Mouse (Mus musculus) heart, postnatal 0 days (tissue): ENCODE measurements around the gene Gm20481. TPM values are rescaled to one million over a fixed set of nuclear protein-coding genes. Genes with fewer than 3 reads are reported as not detected.
"Not testable (repeated sequence)": the region's sequence is repeated elsewhere in the genome, so short reads cannot be mapped to it uniquely, and the experiment has no call there.

Source experiments
- ATAC-seq: fragments of 200-750 bp; cut with Nextera tagmentation; 2 replicates; pipeline ENCODE4 v1.8.0; 2017; ENCODE audit warnings: low read depth, moderate number of reproducible peaks, moderate library complexity; ENCODE audit not compliant: insufficient read depth
- DNase-seq: peaks from one replicate; pipeline ENCODE4 v3.0.0-alpha.2; 2016; ENCODE audit warnings: low spot score
- H3K27ac ChIP-seq: fragments of 300-500 bp; sonication (generic); 2 replicates; pipeline ENCODE4 v1.5.1; 2014; ENCODE audit warnings: low read depth, mild to moderate bottlenecking
- H3K27me3 ChIP-seq: fragments of 300-500 bp; sonication (generic); 2 replicates; pipeline ENCODE4 v1.6.1; 2014; ENCODE audit warnings: low read length, mixed read lengths; ENCODE audit not compliant: control insufficient read depth, insufficient read depth
- H3K36me3 ChIP-seq: fragments of 300-500 bp; sonication (generic); replicated peaks from 2 replicates; pipeline ENCODE4 v1.6.1; 2014; ENCODE audit warnings: low read length, mixed read lengths; ENCODE audit not compliant: control insufficient read depth, insufficient read depth
- H3K4me1 ChIP-seq: fragments of 300-500 bp; sonication (generic); 2 replicates; pipeline ENCODE4 v1.6.1; 2014; ENCODE audit warnings: antibody characterized with exemption; ENCODE audit not compliant: control insufficient read depth, insufficient read depth
- H3K4me2 ChIP-seq: fragments of 300-500 bp; sonication (generic); 2 replicates; pipeline ENCODE4 v1.6.1; 2014; ENCODE audit warnings: low read depth, mild to moderate bottlenecking, low read length, moderate library complexity
- H3K4me3 ChIP-seq: fragments of 300-500 bp; sonication (generic); 2 replicates; pipeline ENCODE4 v1.5.1; 2014; ENCODE audit warnings: low read depth, low read length
- H3K9ac ChIP-seq: fragments of 300-500 bp; sonication (generic); replicated peaks from 2 replicates; pipeline ENCODE4 v1.6.1; 2014; ENCODE audit warnings: low read depth, low read length, mixed read lengths
- H3K9me3 ChIP-seq: fragments of 300-500 bp; sonication (generic); replicated peaks from 2 replicates; pipeline ENCODE4 v1.6.1; 2016; ENCODE audit warnings: low read length; ENCODE audit not compliant: control insufficient read depth
- CTCF ChIP-seq: IDR thresholded peaks from 2 replicates; pipeline ENCODE4 v1.5.1; 2016; ENCODE audit warnings: antibody characterized with exemption, control low read depth, low read depth
- EP300 ChIP-seq: IDR thresholded peaks from 2 replicates; pipeline ENCODE4 v1.6.1; 2016; ENCODE audit warnings: antibody characterized with exemption, low read depth
- WGBS: fragments of 180-500 bp; shearing (Covaris S2); extraction: QIAGEN DNeasy Blood & Tissue Kit; methylation state at CpG from one replicate; pipeline ENCODE4 v1.1.7; 2014; 5-methylcytosine and 5-hydroxymethylcytosine counted together
- polyA plus RNA-seq: library from polyadenylated mRNA; unstranded; fragments of >200 nt; fragmentation: Nextera tagmentation; extraction: Ambion mirVana; gene quantifications from 2 replicates; pipeline ENCODE4 v1.2.1, GENCODE M21; 2015
- total RNA-seq: library from RNA; depleted of rRNA; stranded (reverse); fragments of >200 nt; gene quantifications from 2 replicates; pipeline ENCODE4 v1.2.3, GENCODE M21; 2014; ENCODE audit warnings: low replicate concordance

Gm20481 gene
- total and polyA plus RNA-seq, 2 experiments from 2014 or later, result not detected

DNA sequence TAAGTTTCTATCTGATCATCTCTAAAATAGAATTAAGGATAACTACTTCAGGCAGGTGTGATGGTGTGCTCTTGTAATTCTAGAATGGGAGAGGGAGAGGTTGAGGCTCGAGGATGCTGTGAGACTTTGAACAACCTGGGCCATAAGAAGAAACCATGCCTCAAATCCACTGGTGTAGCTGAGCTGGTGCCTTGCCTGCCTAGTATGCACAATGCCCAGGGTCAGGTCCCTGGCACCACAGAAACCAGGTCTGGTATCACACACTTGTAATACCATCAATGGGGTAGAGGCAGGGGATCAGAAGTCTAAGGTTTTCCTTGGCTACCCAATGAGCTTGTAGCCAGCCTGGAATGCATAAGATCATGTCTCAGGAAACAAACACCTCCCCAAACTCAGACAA, 6.9 kb upstream of the Gm20481 start:
- no peak for DNase-seq
- 75% methylated on average over 1 of the region's 1 CpGs for WGBS
- H3K36me3 ChIP-seq, result no peaks in the 10 kb centered on the region
- no peak overlapping the region for H3K4me3 ChIP-seq
- H3K9ac ChIP-seq, result no peak overlapping the region
- H3K4me2 ChIP-seq, result no peak overlapping the region
- H3K27ac ChIP-seq, result no peak overlapping the region
- no peak for ATAC-seq
- H3K27me3 ChIP-seq, result peaks cover 5% of the 10 kb centered on the region
- peaks cover 8% of the 10 kb centered on the region; the same call in 1 of the 2 replicates for H3K4me1 ChIP-seq
- TF ChIP-seq EP300 (no peak), CTCF (no peak)
- no peaks in the 10 kb centered on the region for H3K9me3 ChIP-seq

- DNase-seq (no peak), ATAC-seq (no peak)
- 35% methylated on average over 1 of the region's 1 CpGs for WGBS
- Histone ChIP-seq H3K36me3 (no peaks in the 10 kb centered on the region), H3K4me3 (no peak overlapping the region), H3K9ac (no peak overlapping the region), H3K4me2 (no peak overlapping the region), H3K9me3 (no peaks in the 10 kb centered on the region), H3K27ac (peak overlapping the region; percentile 44), H3K27me3 (peaks cover 20% of the 10 kb centered on the region), H3K4me1 (peaks cover 8% of the 10 kb centered on the region; the same call in 1 of the 2 replicates)
- TF ChIP-seq CTCF (no peak), EP300 (no peak)
Observed at GRCm38 (mm10) chr17:34964640-34965049, 5.1 kb upstream of the Gm20481 start.

DNA sequence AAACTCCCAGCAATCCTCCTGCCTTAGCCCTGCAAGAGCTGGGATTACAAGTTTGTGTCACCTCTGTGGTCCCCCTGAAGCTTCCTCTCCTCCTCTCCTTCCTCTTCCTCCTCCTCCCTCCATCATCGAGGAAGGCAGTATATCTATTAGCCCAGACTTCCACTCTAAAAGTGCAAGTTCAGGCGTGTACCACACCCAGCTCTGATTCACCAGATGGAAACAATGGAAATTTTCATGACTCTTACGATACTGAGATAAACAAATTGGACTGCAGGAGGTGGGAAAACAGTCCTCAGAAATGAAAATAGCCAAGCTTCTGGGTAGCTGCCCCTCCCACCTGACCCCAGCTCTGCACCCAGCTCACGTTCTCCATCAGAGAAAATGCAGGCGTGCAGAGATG, 4.1 kb upstream of the Gm20481 start:
- Histone ChIP-seq H3K9me3 (no peaks in the 10 kb centered on the region), H3K4me3 (no peak overlapping the region), H3K4me2 (no peak overlapping the region), H3K36me3 (no peaks in the 10 kb centered on the region), H3K9ac (no peak overlapping the region), H3K4me1 (no peaks in the 10 kb centered on the region), H3K27me3 (peaks cover 23% of the 10 kb centered on the region), H3K27ac (0 out of 2 replicates have a peak overlapping the region, but pooled peaks have one; percentile 44)
- DNase-seq (no peak), ATAC-seq (no peak)
- 49% methylated on average over 5 of the region's 5 CpGs for WGBS
- TF ChIP-seq EP300 (no peak), CTCF (no peak)

GRCm38 (mm10) chr17:34970850-34971249, 1.1 kb downstream of the Gm20481 start:
- not testable (repeated sequence) for ATAC-seq, H3K4me1 ChIP-seq, DNase-seq, H3K36me3 ChIP-seq, H3K9ac ChIP-seq, H3K4me2 ChIP-seq, H3K27ac ChIP-seq, H3K9me3 ChIP-seq, H3K4me3 ChIP-seq
- peaks cover 23% of the 10 kb centered on the region for H3K27me3 ChIP-seq
- WGBS, result 36% methylated on average over 4 of the region's 37 CpGs

DNA sequence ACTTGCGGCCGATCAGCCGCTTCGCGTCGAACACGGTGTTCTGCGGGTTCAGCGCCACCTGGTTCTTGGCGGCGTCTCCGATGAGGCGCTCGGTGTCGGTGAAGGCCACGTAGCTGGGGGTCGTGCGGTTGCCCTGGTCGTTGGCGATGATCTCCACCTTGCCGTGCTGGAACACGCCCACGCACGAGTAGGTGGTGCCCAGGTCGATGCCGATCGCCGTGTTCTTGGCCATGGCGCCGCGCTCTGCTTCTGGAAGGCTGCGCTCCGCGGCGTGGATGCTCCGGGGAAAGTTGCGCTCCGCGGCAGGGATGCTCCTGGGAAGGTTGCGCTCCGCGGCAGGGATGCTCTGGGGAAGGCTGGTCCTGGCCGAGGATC, 2.0 kb downstream of the Gm20481 start:
- Histone ChIP-seq H3K27me3 (peaks cover 23% of the 10 kb centered on the region), H3K4me3 (peak overlapping the region; percentile 44), H3K4me2 (peak overlapping the region; percentile 60)
- not testable (repeated sequence) for H3K27ac ChIP-seq, H3K9me3 ChIP-seq, H3K9ac ChIP-seq, H3K4me1 ChIP-seq, DNase-seq, H3K36me3 ChIP-seq
- 4% methylated on average over 19 of the region's 43 CpGs for WGBS
- peak; percentile 1; the same call in 1 of the 2 replicates for ATAC-seq

DNA sequence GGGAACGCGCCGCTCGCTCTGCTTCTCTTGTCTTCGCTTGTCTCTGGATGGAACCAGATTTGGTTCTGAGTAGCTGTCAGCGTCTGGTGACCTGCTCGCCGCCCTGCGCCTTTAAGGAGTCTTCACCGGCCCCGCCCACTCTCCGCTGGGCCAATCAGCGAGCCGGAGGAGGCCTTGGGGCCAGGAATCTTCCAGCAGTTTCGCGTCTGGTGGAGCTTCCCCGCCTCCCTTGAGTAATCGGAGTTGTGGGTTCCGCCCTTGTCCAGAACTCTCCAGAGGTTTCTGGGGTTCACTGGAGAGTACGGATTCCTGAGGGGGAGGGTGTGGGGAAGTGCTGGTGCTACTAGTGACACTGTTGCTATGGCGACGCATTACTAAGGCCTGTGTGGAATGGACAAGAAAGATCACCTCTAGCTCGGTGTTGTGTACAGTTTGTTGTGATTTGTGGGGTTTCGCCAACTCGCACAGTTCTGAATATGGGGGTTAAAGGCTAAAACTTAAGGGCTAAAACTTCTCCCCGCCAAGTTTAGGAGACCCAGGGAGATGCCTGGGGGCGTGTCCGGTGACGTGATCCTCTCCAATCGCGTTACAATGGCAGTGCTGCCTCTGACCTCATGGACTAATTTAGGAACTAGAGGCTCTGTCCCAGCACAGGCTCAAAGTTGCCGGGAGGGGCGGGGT, 2.5 kb downstream of the Gm20481 start, which contains the start of the genes Hspa1a and Hspa1l:
Hspa1a (minus strand) TSS at position 88 of the 681 bp plus-strand sequence.
Hspa1l (plus strand) TSS at position 635 of the 681 bp plus-strand sequence.
- peak within 1 kb of the TSS; percentile 69 for H3K27ac ChIP-seq
- H3K27me3 ChIP-seq, result peaks cover 23% of the 10 kb centered on the region
- WGBS, result under 1% methylated on average over 25 of the region's 33 CpGs
- not testable (repeated sequence) for H3K36me3 ChIP-seq, H3K4me1 ChIP-seq, H3K9me3 ChIP-seq
- peak within 1 kb of the TSS; percentile 44 for H3K4me3 ChIP-seq
- peak; percentile 93 for DNase-seq
- peak; percentile 91 for ATAC-seq
- peak within 1 kb of the TSS; percentile 60 for H3K4me2 ChIP-seq
- peak within 1 kb of the TSS; percentile 6; the same call in 1 of the 2 replicates for H3K9ac ChIP-seq
